Mouse (Mus musculus) ZHBTc4 (cell line): ENCODE data around the gene Atp8b4.

Source experiments
- DNase-seq: peaks from one replicate; pipeline ENCODE4 v3.0.0-alpha.2; 2011; ENCODE audit warnings: low read depth, low spot score

Atp8b4 gene

DNA sequence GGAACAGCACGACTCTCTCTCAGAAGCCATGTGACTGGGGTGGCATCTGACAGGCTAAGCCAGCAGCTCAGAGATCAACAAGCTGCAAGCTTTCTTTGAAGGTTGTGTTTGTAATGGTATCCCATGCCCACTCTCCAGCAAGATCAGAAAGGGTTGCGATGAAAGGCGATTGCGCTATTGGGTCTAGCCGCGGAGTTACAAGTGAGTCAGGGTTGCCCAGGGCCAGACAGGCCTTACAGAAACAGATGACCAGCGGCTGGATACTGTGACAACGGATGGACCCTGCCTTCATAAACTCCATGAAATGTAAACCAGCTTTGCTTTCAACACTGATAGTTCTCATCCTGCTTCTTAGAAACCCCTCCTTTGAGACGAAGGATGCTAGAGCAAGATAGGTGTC lies 66.2 kb downstream of the Atp8b4 start:
- no peak for DNase-seq

DNA sequence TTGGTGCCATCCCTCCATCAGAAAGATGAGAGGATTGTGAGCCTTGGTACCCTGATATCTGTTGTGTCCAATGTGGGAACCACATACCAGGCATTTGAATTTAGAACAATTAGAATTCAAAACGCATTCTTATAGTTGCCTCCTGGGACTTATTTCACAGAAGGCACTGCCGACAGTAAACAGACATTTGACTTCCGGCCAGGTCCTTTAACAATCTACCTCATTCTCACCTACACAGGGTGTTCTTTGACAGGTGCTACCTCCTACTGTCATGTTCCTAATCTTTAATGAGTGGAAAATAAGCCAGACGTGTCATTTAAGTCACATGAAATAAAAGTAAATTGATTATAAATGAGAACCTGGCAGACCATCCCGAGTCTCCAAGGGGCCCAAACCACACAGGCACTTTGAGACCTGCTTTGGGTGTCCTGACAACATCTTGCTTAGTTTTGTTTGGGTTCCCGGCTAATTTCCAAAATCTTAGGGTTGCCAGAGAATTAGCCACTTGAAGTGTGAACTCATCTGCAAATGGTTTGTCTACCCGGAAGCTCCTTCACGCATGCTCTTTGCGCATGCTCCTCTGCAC lies 67.9 kb downstream of the Atp8b4 start:
- DNase-seq, result no peak

DNA sequence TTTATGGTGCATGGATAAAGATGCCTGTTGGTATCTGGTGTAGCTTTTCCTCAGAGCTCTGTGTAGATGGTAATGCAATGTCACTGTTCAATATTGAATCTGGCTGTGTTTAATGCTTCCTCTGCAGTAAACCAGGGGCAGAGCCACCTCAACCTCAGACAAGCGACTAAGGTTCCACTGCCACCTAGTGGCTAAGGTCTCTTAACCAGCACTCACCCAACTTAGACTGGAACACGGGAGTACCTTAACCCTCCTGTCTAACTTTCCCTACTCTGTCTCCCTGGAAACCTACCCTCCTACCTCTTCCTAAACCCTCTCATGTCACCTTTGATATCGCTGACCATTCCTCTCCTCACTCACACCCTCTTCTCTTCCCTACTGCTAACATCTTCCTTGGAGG lies 71.2 kb downstream of the Atp8b4 start:
- DNase-seq, result peak; percentile 73

DNA sequence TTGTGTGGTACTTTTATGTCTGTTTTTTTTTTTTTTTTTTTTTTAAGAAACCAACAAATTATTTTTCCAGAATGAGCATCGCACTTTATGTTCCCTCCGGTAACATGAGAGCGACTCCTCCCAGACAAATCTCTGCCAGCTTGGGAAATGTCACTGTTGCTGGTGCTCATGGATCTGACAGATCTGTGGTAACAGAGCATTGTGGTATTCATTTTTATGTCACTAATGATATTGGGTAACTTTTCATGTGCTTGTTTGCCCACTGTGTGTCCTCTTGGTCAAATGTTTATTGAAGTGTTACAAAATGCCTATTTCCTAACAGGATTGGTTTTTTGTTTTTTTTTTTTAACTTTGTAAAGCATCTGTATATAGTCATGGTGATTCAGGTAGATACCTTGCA lies 75.3 kb downstream of the Atp8b4 start:
- DNase-seq, result no peak

DNA sequence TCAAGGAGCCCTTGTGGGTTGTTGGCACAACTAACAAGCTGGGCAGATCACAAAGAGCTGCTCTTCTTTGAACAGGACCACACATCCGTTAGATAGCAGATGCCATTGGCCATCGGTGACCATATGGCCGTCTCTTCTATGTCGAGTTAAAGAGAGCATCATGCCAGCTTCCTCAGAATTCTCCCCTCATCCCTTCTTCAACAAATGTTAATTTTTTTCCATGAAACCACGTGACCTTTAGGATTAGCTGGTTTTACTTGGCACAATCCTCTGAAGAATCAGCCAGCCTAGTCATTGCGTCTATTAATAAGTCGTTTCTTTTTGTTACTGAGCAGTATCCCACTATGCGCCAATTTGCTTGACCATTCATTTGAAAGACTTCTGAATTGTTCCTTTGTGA lies 75.8 kb downstream of the Atp8b4 start:
- no peak for DNase-seq

DNA sequence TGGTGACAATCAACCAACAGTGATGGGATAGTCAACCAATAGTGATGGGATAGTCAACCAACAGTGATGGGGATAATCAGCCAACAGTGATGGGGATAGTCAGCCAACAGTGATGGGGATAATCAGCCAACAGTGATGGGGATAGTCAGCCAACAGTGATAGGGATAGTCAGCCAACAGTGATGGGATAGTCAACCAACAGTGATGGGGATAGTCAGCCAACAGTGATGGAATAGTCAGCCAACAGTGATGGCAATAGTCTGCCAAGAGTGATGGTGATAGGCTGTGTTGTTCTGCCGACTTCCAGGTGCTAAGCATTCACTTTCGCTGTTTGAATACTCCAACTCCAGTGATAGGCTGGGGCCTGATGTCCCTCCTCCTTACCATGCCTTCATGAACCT lies 79.6 kb downstream of the Atp8b4 start:
- no peak for DNase-seq

DNA sequence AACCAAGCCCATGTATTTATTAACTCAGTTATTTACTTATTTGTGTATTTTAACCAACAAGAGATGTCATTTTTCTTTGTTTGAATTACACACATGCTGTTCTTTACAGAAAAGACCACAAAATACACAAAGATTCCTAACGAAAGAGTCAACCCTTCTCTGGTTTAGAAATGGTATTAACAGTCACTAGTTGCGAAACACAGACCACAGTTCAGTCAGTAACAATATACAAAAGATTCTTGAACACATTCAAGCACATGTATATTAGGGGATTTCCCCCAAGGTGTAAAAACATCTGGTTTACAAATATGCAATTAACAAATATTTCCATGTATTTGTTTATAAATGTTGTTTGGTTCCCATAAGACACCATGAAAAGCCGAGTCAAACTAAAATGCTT lies 81.6 kb downstream of the Atp8b4 start:
- no peak for DNase-seq

DNA sequence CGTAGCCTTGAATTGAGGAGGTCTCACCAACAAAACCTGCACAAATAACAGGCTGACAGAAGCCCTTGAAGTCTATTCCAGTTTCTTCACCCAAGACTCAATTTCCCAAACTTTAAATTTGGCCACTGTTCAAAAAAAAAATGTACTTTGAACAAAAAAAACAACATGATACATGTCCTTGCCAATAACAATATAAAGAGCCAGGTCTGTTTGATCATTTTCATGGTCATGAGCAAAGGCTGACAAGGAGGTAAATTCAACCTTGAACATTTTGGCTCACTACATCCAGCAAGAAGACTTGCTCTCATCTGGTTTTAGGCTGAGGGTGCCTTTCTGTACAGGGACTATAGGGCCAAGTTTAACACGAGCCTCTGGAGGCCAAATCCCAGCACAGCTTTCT lies 83.7 kb downstream of the Atp8b4 start:
- DNase-seq, result no peak

DNA sequence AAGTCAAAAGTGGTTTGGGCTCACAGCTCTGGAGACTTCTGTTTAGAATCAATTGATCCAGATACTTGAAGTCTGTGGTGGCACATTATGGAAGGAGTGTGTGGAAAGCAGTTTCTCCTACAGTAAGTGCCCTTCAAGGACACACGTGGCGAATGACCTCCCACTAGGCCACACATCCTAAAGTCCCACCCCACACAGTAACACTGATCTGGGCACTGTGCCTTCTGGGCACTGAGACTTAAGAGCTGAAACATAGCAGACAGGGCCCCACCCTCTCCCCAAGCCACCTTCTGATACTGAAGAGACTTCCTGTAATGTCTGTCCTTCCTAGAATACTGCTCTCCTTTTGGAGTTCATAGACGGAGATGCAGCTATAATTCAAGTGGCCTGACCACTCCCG lies 84.5 kb downstream of the Atp8b4 start:
- no peak for DNase-seq

DNA sequence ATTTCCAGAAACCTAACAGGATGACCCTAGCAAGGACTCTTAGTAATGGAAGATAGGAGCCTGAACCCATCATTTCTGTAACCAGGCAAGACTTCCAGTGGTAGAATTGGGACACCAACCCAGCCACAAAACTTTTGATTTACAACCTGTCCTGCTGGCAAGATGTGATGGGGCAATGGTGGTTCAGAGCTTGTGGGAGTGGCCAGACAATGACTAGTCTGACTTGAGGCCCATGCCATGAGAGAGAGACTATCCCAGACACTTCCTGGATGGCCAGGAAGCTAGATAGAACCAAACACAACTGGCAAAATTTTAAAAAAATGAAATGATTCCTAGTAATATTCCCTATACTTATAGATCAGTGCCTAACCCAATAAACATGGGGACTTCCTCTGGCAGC lies 87.7 kb downstream of the Atp8b4 start:
- no peak for DNase-seq

DNA sequence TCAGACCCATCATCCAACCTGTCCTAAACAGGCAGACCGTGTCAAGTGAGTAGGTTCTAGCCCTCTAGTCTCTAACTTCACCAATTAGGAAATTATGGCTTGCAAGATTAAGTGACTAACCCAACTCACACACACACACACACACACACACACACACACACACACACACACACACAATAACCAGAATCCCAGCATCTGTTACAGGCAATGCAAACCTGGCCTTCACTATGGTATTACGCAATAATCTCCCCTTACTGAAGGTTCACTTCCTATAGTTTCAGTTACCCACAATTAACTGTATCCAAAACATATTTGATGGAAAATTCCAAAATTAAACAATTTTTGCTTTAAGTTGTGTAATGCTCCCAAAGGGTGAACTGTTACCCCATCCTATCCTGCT lies 101.0 kb downstream of the Atp8b4 start:
- no peak for DNase-seq

DNA sequence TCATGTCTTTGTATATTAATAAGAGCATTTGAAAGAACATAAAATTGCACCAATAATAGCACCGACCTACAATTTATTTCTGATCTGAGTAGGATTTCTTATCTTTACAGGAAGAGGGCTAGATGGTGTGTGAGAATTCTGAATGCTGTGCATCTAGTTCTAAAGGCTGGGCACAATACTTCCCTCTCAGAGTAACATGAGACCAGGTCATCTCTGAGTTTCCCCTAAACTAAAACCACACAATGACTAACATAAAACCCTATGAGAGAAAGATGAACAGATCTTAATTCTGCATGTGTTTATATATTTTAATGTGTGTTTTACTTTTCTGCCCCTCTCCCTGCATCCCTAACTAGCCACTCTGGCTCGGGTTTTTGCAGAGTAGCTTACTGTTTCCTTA lies 101.5 kb downstream of the Atp8b4 start:
- no peak for DNase-seq

DNA sequence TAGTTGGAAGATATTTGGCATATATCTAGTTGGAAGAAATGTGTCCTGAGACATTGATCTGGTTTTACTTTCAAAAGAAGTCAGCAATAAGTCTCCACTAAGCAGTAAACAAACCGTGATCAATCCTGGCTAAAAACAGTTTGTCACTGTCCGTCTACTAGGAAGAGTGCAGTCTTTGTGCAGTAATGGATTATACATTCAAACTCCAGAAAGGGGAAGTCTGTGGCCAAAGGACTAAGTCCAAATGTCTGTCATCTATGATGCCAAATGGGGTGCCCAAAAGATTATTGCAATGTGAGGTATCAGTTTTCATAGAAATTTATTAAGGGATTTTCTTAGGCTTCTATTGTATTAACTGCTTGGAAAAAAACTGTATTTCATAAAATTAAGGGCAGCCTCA lies 102.3 kb downstream of the Atp8b4 start:
- no peak for DNase-seq

DNA sequence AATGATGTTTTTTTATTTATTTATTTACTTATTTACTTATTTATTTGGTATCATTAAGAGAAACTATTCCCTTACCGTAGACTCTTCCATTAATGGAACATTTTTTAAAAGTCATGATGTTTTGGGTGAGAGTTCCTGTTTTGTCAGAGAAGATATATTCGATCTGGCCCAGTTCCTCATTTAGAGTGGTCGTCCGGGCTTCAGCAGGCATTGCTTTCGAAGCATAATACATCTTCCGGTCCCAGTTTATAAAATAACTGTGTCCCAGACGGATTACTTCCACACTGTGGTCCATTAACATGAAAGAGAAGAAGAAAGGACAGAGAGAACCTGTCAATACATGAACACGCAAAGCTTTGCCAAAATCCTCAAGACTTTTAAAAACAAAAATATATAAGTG lies 103.0 kb downstream of the Atp8b4 start:
- no peak for DNase-seq

DNA sequence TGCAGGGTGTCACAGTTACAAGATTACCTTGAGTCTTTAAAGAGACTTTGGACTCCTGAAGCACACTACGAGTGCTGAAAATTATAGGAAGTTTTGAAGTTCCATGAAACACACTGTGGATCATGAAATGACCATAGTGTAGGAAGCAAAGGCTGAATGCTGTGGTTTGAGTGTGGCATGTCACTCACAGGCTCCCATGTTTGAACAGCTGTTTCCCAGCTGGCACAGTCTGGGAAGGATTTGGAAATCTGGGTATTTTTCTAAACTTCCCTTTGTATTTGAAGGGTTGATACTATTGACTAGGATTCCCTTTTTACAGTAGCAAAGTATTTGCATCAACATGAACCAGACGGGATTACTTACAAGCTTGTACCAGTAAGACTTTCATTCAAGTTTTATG lies 105.5 kb downstream of the Atp8b4 start:
- DNase-seq, result no peak

DNA sequence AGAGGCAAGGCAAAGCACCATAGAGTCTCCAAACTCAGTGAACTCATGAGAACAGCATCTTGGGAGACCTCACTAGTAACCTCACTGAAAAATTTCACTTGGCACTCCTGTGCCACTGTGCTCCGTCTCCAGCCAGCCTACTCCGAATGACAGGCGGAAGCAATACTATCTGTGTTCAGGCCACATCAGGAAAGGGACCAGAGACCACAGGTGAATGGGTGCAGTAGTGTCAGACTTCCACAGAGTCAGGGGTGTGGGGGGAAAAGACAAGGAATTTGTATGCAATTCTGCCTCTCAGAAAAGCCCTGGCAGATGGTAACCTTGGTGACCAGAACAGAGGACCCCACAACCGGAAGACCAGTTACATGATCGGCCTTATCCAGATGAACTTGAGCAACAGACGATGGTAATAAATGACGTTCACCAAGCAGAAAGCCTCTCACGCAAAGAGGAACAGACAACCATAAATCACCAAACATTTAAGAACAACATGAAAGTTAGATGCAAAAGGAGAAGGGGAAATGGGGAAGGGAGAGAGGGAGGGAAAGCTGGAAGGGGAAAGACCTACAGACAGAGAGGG lies 112.9 kb downstream of the Atp8b4 start:
- DNase-seq, result no peak

DNA sequence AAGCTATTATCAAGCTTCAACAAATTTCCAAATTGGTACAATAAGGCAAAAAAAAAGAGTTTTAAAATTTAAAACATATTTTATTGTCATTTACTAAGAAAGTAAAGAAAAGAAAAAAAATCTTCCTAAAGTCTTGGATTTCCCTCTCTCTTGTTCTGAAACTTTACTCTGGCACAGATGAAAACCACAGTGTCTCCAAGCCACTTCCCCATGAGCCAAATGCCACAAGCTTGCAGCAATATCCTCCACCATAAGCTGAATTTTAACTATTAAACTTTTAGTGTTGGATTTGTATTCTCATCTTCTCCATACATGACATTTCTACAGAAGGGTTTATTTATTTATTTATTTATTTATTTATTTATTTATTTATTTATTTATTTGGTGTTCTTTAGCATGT lies 114.4 kb downstream of the Atp8b4 start:
- DNase-seq, result no peak

DNA sequence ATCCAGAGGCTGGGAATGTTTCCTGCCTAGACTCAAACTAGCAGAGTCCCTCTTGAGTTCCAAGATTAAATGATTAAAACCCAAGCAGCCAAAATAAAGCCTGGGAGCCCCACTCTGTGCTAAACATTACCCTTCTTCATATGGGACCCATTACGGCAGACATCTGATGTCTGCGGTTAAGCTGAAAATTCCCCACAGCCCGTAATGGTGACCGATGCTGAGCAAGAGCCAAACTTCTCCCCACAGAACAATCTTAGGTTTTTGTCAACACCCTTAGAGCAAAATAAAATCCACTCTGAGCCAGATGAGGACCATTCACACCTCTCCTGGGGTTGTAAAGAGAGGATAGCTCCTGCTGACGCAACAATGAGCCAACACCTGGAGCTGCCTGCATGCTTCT lies 120.2 kb downstream of the Atp8b4 start:
- no peak for DNase-seq

DNA sequence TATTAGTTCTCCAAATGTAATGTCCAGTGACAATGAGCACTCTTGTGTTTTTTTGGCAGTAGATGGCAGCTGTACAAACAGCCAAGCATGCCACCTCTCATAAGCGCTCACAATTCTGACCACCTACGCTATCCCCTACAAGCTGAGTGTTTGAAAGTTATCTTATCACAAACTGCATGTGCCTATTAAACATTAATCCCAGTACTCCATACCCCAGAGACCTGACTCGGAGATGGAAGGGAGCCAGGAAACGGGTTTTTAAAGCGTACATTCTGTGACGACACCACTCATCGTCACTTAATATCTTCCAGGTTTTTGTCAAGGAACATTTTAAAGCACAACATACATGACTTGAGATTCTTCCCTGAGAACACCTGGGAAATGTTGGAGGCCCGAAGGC lies 128.8 kb downstream of the Atp8b4 start:
- DNase-seq, result no peak

DNA sequence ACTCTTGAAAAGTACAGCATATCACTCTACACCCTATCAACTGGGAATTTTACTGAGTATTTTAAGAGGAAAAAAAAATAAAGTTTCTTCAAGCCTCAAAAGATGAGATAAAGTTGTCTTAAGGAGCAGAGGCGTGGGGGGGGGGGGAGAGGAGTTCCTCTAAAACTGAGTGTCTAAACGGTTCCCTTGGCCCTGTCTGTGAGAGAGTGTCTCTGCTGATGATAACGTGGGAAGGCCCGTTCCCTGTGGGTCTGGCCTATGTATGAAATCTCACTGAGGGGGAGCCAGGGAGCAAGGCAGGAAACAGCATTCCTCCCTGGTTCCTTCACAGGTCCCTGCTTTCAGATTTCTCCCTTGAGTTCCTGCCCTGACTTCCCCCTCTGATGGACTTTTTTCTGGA lies 130.7 kb downstream of the Atp8b4 start:
- no peak for DNase-seq

DNA sequence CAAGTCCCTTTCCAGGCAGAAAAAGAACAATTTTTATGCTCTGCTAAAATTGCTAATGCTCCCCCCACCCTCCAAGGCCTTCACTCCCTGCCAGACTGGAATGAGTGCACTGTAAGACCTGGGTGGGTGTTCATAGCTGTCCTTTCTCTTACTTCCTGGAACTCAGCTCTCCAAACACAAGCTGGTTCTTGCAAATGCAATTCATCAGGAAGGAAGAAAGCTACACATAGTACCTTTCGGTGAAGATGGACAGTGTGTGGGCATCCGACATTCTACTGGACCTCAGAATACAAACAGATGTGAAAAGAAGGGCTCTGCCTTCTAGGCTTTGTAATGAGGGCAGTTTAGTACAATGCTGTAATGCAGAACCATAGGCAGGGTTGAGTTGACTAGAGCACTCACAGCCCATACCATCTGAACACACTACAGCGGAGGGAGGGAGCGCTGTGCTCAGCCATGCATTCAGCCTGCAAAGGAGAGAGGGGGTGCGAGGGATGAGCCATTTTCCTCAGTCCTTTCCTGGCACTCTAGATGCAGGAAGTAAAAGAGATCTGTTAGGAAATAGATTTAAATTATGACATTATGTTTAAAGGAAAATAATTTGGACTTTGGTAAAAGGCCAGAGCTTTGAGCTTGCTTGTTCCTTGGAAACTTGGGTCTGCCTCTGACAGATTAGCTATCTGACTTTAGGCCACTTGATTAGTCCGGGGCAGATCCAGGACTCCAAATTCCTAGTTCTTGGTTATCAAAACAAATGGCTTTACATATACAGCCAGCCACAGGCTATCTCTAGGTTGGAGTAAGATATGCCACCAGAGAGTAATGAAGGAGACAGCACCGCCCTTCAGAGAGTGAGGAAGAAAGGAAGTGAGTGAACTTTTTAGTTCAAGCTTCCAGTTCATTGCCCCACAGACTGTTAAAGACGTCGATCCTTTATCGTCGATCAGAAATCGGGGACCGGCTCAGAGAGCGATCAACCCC lies 136.4 kb downstream of the Atp8b4 start:
- DNase-seq, result no peak

DNA sequence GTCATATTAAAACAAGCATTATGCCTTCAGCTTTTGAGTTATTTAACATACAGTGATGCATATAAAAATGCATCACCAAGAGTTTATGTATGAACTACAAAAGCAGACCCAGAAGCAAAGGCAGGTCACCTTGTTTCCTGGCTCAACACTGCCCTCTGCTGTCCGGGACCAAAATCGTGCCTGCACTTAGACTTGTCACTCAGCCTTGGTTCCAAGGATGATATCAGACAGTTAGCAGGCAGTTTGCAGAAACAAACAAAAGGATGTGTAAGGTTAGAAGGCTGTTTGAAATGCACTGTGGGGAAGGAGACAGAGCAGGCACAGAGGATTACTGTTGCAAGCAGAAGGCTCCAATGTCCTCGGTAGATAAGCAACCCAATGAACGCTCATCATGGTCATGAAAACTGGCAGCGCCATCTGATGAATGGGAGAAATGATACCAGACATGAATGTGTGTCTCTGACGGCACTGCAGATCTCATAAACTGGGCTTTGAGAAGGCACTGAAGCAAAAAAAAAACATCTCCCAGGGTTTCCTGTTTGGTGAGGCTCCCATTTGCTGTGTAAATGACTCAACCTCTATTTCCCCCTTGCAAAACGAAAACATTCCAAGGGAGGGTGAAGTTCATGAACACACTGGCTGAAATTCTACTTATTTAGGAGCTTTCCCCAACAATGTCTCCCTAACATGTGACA lies 137.3 kb downstream of the Atp8b4 start:
- peak; percentile 76 for DNase-seq
